Mouse (Mus musculus) heart, embryonic 15.5 days (tissue): ENCODE measurements at regions not wholly inside any gene's neighbourhood (a gene's known extent, or its start where the extent isn't known, plus 50 kb on each side); places are given as distances from the start of the nearest gene placed in this dataset.

Experiments used
- ATAC-seq: fragments of 200-750 bp; cut with Nextera tagmentation; replicated peaks from 2 replicates; pipeline ENCODE4 v1.8.0; 2017; ENCODE audit warnings: low read depth, moderate TSS enrichment; ENCODE audit not compliant: insufficient number of reproducible peaks, insufficient read depth, low FRiP score
- H3K27ac ChIP-seq: fragments of 300-500 bp; sonication (generic); 2 replicates; pipeline ENCODE4 v1.5.1; 2015; ENCODE audit warnings: mild to moderate bottlenecking, inconsistent platforms
- H3K27me3 ChIP-seq: fragments of 300-500 bp; sonication (generic); 2 replicates; pipeline ENCODE4 v1.6.1; 2015; ENCODE audit warnings: inconsistent platforms
- H3K36me3 ChIP-seq: fragments of 300-500 bp; sonication (generic); 2 replicates; pipeline ENCODE4 v1.6.1; 2015; ENCODE audit warnings: mild to moderate bottlenecking, inconsistent platforms
- H3K4me1 ChIP-seq: fragments of 300-500 bp; sonication (generic); replicated peaks from 2 replicates; pipeline ENCODE4 v1.6.1; 2015; ENCODE audit warnings: inconsistent platforms
- H3K4me2 ChIP-seq: fragments of 300-500 bp; sonication (generic); 2 replicates; pipeline ENCODE4 v1.6.1; 2015; ENCODE audit warnings: inconsistent platforms, mild to moderate bottlenecking, moderate library complexity
- H3K4me3 ChIP-seq: fragments of 300-500 bp; sonication (generic); 2 replicates; pipeline ENCODE4 v1.5.1; 2015; ENCODE audit warnings: mild to moderate bottlenecking, inconsistent platforms
- H3K9ac ChIP-seq: fragments of 300-500 bp; sonication (generic); 2 replicates; pipeline ENCODE4 v1.6.1; 2015; ENCODE audit warnings: mild to moderate bottlenecking, inconsistent platforms
- H3K9me3 ChIP-seq: fragments of 300-500 bp; sonication (generic); replicated peaks from 2 replicates; pipeline ENCODE4 v1.6.1; 2016; ENCODE audit warnings: inconsistent platforms
- WGBS: fragments of 180-500 bp; shearing (Covaris S2); methylation state at CpG from one replicate; pipeline ENCODE4 v1.1.7; 2015; ENCODE audit warnings: mixed read lengths; 5-methylcytosine and 5-hydroxymethylcytosine counted together

DNA sequence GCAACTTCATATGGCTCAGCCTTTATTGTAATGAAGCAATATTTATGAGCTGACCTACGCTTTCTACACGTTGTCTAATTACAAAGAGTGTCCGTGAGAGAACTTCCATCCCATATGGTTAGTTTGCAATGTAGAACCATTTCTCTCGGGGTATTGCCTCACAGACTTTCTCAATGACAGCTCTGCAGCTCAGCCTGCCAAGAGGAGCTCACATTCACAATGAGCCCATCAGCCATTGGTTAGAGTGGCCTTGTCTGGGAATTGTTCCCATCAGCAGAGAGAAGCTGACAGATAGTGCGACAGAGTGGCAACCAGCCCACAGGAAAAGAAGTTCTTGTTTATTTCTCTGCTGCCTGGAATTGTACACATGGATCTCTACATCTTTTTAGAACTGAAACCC, 409.7 kb downstream of the Zfp704 start:
- Histone ChIP-seq H3K4me1 (peaks cover 12% of the 10 kb centered on the region; the same call in 1 of the 2 replicates), H3K36me3 (no peaks in the 10 kb centered on the region), H3K4me2 (0 out of 2 replicates have a peak overlapping the region, but pooled peaks have one; percentile 6), H3K4me3 (no peak overlapping the region), H3K27me3 (no peaks in the 10 kb centered on the region), H3K9me3 (no peaks in the 10 kb centered on the region), H3K9ac (no peak overlapping the region), H3K27ac (peak overlapping the region; percentile 27)
- peak; percentile 85 for ATAC-seq
- 43% methylated on average over 5 of the region's 5 CpGs for WGBS

GRCm38 (mm10) chr3:9198652-9199332, 411.1 kb downstream of the Zfp704 start:
- Histone ChIP-seq H3K4me3 (no peak overlapping the region), H3K4me2 (no peak overlapping the region), H3K27me3 (no peaks in the 10 kb centered on the region), H3K4me1 (peaks cover 12% of the 10 kb centered on the region; the same call in 1 of the 2 replicates), H3K36me3 (no peaks in the 10 kb centered on the region), H3K27ac (no peak overlapping the region), H3K9me3 (no peaks in the 10 kb centered on the region), H3K9ac (no peak overlapping the region)
- no peak for ATAC-seq
- 75% methylated on average over 9 of the region's 9 CpGs for WGBS

DNA sequence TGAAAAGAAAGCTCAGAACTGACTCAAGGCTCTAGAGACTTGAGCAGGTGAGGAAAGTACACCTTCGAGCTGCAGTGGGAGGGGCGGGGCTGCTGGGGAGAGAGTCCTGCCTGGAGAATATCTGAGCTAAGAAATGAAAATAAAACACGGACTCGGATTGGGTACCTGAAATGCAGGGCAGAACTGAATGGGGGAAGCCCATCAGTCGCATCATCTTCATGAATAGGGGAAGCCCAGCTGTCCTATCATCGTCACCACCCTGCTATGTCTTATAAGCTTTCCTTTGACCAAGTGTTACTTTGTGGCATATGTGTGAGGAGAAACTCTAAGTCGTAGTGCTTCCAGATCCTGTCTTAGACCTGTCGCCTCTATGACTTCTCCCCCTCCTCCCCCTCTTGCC, 414.1 kb downstream of the Zfp704 start:
- Histone ChIP-seq H3K36me3 (no peaks in the 10 kb centered on the region), H3K9me3 (no peaks in the 10 kb centered on the region), H3K4me2 (no peak overlapping the region), H3K27ac (no peak overlapping the region), H3K4me3 (no peak overlapping the region), H3K4me1 (peaks cover 8% of the 10 kb centered on the region; the same call in 1 of the 2 replicates), H3K9ac (no peak overlapping the region), H3K27me3 (no peaks in the 10 kb centered on the region)
- 71% methylated on average over 8 of the region's 8 CpGs for WGBS
- no peak for ATAC-seq

DNA sequence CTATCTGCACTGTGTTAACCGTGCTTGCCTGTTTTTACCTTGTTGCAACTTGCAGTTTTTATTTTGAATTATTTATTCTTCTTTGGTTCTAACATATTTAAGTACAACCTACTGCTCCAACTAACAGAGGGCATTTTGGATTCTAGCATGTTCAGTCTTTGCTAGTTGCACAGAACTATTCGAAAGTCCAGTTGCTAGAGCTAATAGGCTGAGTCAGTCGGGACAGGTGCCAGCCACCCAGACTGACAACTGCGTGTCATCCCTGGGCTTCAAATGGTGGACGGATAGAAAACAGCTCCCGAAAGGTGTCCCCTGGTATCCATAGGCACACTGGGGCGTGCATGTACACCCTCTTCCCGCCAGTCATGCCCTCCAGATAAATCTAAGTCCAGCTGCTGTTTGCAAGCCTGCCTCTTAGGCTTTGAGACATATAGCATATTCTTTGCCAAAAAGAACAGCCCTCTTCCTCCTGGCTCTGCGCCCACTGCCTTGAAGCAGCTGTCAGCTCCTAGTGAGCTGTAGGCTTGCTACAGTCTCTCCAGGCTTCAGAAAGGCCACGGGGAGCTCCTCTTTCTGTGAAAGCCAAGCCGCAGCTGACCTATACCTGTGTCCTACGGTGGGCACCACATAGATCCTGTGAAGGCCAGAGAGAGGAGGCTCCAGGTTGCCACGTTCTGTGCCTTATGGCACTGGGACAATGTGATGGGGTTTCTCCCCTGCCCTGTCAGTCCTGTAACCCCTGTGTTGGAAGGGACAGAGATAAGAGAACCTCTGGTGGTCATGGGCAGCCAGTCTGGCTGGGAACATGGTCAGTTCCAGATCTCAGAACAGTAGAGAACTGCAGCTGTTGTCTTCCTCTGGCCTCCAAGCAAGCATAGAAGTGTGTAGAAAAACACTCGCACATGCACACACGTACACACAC, 420.3 kb downstream of the Zfp704 start:
- Histone ChIP-seq H3K27ac (no peak overlapping the region; the same call in 1 of the 2 replicates), H3K4me3 (no peak overlapping the region), H3K9me3 (no peaks in the 10 kb centered on the region), H3K36me3 (no peaks in the 10 kb centered on the region), H3K9ac (no peak overlapping the region), H3K27me3 (no peaks in the 10 kb centered on the region), H3K4me1 (peaks cover 7% of the 10 kb centered on the region), H3K4me2 (peak overlapping the region; percentile 5; the same call in 1 of the 2 replicates)
- 65% methylated on average over 15 of the region's 15 CpGs for WGBS
- ATAC-seq, result peak; percentile 31

- peaks cover 7% of the 10 kb centered on the region for H3K4me1 ChIP-seq
- ATAC-seq, result no peak
- H3K4me3 ChIP-seq, result no peak overlapping the region
- H3K27ac ChIP-seq, result no peak overlapping the region
- H3K4me2 ChIP-seq, result no peak overlapping the region
- no peaks in the 10 kb centered on the region for H3K9me3 ChIP-seq
- WGBS, result 75% methylated on average over 6 of the region's 6 CpGs
- no peaks in the 10 kb centered on the region for H3K36me3 ChIP-seq
- H3K9ac ChIP-seq, result no peak overlapping the region
- H3K27me3 ChIP-seq, result no peaks in the 10 kb centered on the region
Measured at GRCm38 (mm10) chr3:9186364-9187120, 423.3 kb downstream of the Zfp704 start.

DNA sequence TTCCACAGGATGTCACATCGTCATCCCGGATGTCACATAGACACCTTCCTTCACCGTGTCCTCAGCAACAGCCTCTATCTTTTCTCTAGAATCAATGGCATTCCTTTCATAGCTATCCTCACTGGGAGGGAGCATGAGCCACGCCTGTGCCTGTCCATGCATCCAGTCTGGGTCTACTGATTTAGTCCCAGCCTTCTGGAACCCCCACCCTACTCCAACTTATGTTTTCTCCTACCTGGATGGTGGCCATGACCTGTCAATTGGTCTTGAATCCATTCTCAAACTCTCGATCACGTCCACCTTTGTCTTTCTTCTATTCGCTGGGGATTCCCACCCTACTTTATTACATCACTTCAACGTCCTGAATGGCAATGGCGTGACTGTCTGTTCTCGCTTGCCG, 428.3 kb downstream of the Zfp704 start:
- Histone ChIP-seq H3K27me3 (no peaks in the 10 kb centered on the region), H3K27ac (no peak overlapping the region), H3K4me2 (no peak overlapping the region), H3K36me3 (no peaks in the 10 kb centered on the region), H3K4me3 (no peak overlapping the region), H3K9me3 (no peaks in the 10 kb centered on the region), H3K9ac (no peak overlapping the region), H3K4me1 (no peaks in the 10 kb centered on the region)
- WGBS, result 77% methylated on average over 11 of the region's 11 CpGs
- ATAC-seq, result no peak

GRCm38 (mm10) chr3:9179641-9180040, 430.2 kb downstream of the Zfp704 start:
- H3K4me1 ChIP-seq, result no peaks in the 10 kb centered on the region
- H3K27ac ChIP-seq, result no peak overlapping the region
- no peaks in the 10 kb centered on the region for H3K27me3 ChIP-seq
- no peak overlapping the region for H3K4me3 ChIP-seq
- no peaks in the 10 kb centered on the region for H3K9me3 ChIP-seq
- no peak overlapping the region for H3K4me2 ChIP-seq
- ATAC-seq, result no peak
- H3K9ac ChIP-seq, result no peak overlapping the region
- 62% methylated on average over 6 of the region's 6 CpGs for WGBS
- no peaks in the 10 kb centered on the region for H3K36me3 ChIP-seq

DNA sequence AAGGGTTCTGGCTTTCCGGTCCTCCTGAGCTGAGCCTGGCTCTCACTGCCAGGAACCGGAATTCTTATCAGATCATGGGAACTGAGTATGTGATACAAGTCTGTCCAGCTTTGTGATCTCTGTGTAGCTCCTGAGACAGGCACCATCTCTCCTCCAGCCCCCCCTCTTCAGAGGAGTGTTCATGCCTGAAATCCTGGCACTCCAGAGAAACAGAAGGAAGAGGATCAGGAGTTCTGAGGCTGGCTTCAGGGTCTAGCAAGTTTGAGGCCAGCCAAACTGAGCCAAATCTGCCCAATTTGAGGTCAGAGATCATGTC, 435.4 kb downstream of the Zfp704 start:
- H3K4me3 ChIP-seq, result no peak overlapping the region
- H3K27me3 ChIP-seq, result no peaks in the 10 kb centered on the region
- WGBS, result 30% methylated on average over 2 of the region's 2 CpGs

GRCm38 (mm10) chr3:9173643-9174516, 436.0 kb downstream of the Zfp704 start:
- Histone ChIP-seq H3K9ac (no peak overlapping the region), H3K4me3 (peak overlapping the region; percentile 25), H3K4me2 (peak overlapping the region; percentile 55), H3K27ac (peak overlapping the region; percentile 81), H3K27me3 (no peaks in the 10 kb centered on the region), H3K36me3 (no peaks in the 10 kb centered on the region), H3K4me1 (peaks cover 12% of the 10 kb centered on the region), H3K9me3 (no peaks in the 10 kb centered on the region)
- peak; percentile 69 for ATAC-seq
- 21% methylated on average over 16 of the region's 16 CpGs for WGBS

More for the DNA sequence above, 435.4 kb downstream of the Zfp704 start:
- H3K36me3 ChIP-seq, result no peaks in the 10 kb centered on the region
- H3K9me3 ChIP-seq, result no peaks in the 10 kb centered on the region
- H3K9ac ChIP-seq, result no peak overlapping the region
- H3K4me1 ChIP-seq, result peaks cover 12% of the 10 kb centered on the region
- peak overlapping the region; percentile 81 for H3K27ac ChIP-seq
- H3K4me2 ChIP-seq, result peak overlapping the region; percentile 55
- peak; percentile 31; the same call in 1 of the 2 replicates for ATAC-seq

DNA sequence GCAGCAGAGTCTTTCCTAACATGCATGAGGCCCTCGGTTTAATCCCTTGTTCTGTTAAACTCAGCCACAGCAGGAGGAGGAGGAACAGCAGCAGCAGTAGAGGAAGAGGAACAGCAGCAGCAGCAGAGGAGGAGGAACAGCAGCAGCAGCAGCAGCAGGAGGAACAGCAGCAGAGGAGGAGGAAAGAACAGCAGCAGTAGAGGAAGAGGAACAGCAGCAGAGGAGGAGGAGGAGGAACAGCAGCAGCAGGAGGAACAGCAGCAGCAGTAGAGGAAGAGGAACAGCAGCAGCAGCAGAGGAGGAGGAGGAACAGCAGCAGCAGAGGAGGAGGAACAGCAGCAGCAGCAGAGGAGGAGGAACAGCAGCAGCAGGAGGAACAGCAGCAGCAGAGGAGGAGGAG, 437.9 kb downstream of the Zfp704 start:
- Histone ChIP-seq H3K9me3 (no peaks in the 10 kb centered on the region), H3K4me2 (no peak overlapping the region), H3K36me3 (no peaks in the 10 kb centered on the region), H3K4me3 (no peak overlapping the region), H3K4me1 (peaks cover 12% of the 10 kb centered on the region), H3K9ac (no peak overlapping the region), H3K27me3 (no peaks in the 10 kb centered on the region), H3K27ac (no peak overlapping the region)
- ATAC-seq, result no peak
- 10% methylated on average over 1 of the region's 1 CpGs for WGBS
